Mouse (Mus musculus): ENCODE measurements at regions not wholly inside any gene's neighbourhood (a gene's known extent, or its start where the extent isn't known, plus 50 kb on each side); places are given as distances from the start of the nearest gene placed in this dataset.
"Not testable (repeated sequence)": the region's sequence is repeated elsewhere in the genome, so short reads cannot be mapped to it uniquely, and the experiment has no call there.

GRCm38 (mm10) chr8:113916649-113917048 lies 68.1 kb upstream of the Adamts18 start:
- no peak for DNase-seq (ENCODE audit: low read depth, low spot score)

DNA sequence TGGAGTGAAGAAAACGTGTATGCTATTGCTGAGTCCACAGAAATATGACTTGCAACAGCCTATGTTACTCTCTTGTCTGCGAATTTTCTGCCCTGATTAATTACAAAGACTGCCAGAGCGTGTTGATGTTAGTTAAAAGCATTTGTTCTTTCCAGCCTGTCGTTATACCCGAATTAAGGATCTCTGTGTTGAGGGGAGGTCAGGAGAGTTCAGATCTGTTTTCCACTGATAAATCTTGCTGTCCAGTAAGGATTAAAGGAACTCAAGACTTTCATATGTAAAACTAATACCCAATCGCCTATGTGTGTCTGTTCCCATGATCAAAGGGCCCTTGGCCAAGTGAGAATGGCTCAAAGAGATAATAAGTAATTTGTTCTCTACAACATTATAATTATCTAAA lies 68.7 kb upstream of the Adamts18 start:
- no peak for DNase-seq (ENCODE audit: low read depth, low spot score)

DNA sequence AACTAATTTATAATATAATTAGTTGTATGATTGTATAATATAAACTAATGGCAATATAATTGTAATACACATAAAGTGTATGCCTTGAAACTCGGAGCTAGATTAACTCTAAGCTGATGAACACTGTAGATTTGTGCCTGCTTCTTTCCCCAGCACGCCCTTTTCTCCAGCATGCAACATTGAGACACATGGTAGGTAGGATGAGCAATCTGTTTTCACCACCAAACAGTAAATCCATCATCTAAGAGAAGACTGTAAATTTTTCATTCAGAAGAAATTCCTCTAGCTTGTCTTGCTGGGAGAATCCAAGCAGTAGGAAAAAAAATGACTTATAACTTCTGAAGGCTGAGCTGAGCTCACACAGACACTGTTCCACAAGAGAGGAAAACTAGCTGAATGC lies 71.8 kb upstream of the Adamts18 start:
- no peak for DNase-seq (ENCODE audit: low read depth, low spot score)

DNA sequence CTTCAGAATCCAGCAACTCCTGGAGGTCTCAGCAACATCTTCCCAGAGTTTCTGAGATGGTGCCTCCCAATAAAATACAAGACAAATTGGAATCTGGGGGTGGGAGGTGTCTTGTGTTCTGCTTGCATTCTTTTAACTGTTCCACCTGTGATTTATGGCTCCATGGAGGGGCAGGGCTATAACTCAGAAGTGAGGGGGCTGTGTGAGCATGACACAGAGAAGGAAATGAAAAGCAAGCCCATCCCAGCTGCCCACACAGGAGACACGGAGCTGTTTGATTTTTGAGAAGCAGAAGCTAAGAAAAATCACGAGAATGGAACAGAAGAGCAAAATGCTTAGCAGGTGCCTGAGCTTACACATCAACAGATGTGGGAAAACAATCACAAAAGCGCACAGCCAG lies 74.8 kb upstream of the Adamts18 start:
- no peak for DNase-seq (ENCODE audit: low read depth, low spot score)

GRCm38 (mm10) chr8:113953721-113954120 lies 105.2 kb upstream of the Adamts18 start:
- DNase-seq (ENCODE audit: low read depth, low spot score) = no peak

DNA sequence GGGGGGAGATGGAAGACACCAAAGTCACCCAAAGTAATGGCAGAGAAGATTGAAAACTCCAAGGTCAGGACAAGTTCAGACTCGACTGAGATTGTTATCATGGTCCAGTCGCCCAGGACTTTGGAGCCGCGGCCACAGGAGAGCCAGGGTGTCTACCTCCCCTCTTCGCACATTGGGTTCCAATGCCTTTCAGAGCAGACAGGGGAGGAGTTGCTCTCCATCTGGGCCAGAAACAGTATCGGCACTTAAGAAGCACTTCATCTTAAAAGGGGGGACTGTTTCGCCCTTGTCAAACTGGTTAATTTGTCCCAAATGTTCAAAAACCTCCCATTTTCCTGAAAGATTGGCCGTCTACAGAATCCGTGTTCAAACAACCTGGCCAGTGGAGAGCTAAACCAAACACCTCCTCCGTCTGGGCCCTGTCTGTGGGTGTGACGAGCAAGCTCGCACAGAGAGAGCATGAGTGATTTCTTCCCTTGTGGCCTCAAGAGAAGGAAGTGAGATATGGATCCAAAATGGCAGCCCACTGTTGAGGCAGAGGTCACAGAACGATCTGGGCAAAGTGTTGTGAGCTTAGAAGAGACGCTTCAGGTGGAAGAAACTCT lies 108.0 kb upstream of the Adamts18 start:
- DNase-seq (ENCODE audit: low read depth, low spot score) = no peak

GRCm38 (mm10) chr8:113957821-113958220 lies 109.3 kb upstream of the Adamts18 start:
- DNase-seq (ENCODE audit: low read depth, low spot score) = no peak

GRCm38 (mm10) chr8:113975810-113976209 lies 127.3 kb upstream of the Adamts18 start:
- no peak for DNase-seq (ENCODE audit: low read depth, low spot score)

GRCm38 (mm10) chr8:113976626-113977025 lies 128.1 kb upstream of the Adamts18 start:
- no peak for DNase-seq (ENCODE audit: low read depth, low spot score)

GRCm38 (mm10) chr8:113977072-113977471 lies 128.5 kb upstream of the Adamts18 start:
- no peak for DNase-seq (ENCODE audit: low read depth, low spot score)

GRCm38 (mm10) chr8:113978946-113979345 lies 130.4 kb upstream of the Adamts18 start:
- DNase-seq (ENCODE audit: low read depth, low spot score) = no peak

GRCm38 (mm10) chr8:113979837-113980236 lies 131.3 kb upstream of the Adamts18 start:
- peak; percentile 57 for DNase-seq (ENCODE audit: low read depth, low spot score)

- DNase-seq (ENCODE audit: low read depth, low spot score) = no peak
Observed at GRCm38 (mm10) chr8:113981339-113981738, 132.8 kb upstream of the Adamts18 start.

GRCm38 (mm10) chr8:113984845-113985244 lies 136.3 kb upstream of the Adamts18 start:
- DNase-seq (ENCODE audit: low read depth, low spot score) = peak; percentile 71

- DNase-seq (ENCODE audit: low read depth, low spot score) = no peak
Observed at GRCm38 (mm10) chr8:113985471-113985870, 136.9 kb upstream of the Adamts18 start.

DNA sequence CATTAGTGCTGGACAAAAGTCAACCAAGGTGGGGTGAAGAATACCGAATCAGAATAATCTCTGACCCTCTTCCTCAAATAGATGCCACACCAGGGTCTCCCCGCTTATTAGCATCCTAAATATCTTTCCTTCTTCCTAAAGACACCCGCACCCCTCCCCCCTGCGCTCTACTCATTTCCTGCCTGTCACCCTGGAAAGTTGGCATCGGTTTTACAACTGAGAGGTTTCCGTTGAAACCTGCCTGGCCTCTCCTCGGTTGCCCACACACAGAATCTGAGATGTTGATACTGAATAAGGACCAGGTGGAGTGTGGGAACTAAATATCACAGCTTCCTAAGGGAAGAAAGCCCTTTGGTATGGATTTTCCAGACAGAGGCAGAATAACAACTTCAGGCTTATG lies 137.4 kb upstream of the Adamts18 start:
- no peak for DNase-seq (ENCODE audit: low read depth, low spot score)

DNA sequence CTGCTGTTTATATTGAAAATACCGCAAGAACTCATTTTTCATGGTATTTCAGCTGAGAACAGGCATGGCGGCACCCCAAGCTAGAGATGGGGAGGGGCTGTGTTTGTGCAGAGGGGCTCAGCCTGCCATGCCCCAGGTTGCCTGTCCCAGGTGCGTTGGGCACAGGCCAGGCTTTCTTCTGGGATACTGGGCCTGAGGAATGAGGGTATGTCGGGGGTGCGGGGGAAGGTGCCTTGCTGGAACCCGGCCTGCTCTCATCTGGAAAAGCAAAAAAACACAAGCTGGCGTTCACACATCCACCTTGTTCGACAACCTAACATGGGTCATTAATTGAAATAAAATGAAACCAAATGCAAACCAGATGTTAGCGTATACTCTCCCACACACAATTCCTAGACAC lies 142.2 kb upstream of the Adamts18 start:
- no peak for DNase-seq (ENCODE audit: low read depth, low spot score)

DNA sequence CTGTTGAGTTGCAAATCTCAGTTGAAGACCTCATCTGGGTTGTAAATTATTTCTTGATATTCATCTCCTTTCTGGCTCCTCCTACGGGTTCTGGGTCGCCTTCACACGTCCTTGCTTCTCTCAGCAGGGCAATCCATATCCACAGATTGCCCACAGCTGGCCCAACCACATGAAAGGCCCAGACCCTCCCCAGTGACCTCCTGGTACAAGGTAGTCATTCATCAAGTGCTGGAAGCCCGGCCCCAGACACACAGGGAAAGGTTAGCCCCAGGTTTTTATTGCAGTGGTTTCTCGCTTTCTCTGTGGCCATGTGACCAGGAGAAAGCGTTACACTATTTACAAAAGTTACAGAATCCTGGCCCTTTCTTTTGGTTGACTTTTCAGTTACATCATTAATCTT lies 134.5 kb upstream of the Nudt7 start:
- no peak for DNase-seq (ENCODE audit: low read depth, low spot score)

GRCm38 (mm10) chr8:114001674-114002073 lies 131.7 kb upstream of the Nudt7 start:
- no peak for DNase-seq (ENCODE audit: low read depth, low spot score)

- DNase-seq (ENCODE audit: low read depth, low spot score) = no peak
Observed at GRCm38 (mm10) chr8:114004436-114004835, 128.9 kb upstream of the Nudt7 start.

DNA sequence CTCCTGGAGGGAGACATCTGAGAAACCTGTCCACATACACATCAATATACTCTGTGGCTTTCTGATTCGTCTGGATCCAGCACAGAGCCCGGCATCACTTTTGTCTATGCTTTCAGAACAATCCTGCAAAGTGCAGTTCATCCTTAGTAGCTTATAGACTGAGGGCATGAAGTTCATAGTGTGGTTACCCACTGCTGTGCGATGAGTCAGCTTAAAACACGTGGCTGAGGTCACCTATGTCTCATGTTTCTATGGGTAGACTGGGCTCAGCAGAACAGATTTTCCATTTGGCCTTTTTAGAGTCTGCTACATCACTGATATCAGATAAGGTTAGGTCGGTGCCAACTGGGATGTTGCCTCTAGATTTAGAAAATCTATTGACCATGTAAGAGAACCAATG lies 126.8 kb upstream of the Nudt7 start:
- no peak for DNase-seq (ENCODE audit: low read depth, low spot score)

DNA sequence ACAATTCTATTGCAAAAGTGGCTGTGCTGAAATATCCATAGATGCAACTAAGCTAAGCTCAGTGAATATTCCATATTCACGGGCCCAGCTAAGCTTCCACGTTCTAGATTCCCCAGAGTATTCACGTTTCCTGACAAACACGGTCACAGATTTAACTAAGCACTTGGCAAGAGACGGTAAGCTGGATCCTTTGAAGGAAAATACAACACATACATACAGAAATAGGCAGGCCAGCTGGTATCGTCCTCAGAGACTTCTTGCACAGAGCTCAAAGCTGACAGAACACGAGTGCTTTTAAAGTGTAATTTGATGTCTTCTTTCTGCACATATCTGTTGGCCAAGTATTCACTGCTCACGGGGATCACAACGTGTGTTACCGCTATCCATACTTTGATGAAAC lies 126.3 kb upstream of the Nudt7 start:
- no peak for DNase-seq (ENCODE audit: low read depth, low spot score)

- no peak for DNase-seq (ENCODE audit: low read depth, low spot score)
Observed at GRCm38 (mm10) chr8:114018364-114018763, 115.0 kb upstream of the Nudt7 start.

DNA sequence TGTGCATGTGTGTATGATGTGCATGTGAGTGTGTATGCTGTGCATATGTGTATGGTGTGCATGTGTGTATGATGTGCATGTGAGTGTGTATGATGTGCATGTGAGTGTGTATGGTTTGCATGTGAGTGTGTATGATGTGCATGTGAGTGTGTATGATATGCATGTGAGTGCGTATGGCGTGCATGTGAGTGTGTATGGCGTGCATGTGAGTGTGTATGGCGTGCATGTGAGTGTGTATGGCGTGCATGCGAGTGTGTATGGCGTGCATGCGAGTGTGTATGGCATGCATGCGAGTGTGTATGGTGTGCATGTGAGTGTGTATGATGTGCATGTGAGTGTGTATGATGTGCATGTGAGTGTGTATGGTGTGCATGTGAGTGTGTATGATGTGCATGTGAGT lies 103.2 kb upstream of the Nudt7 start:
- DNase-seq (ENCODE audit: low read depth, low spot score) = not testable (repeated sequence)

Measured in ES-CJ7 (cell line).